Mouse (Mus musculus) heart, adult 2 months (tissue): ENCODE results near the gene Ccdc141.

Experiments
- CTCF ChIP-seq: fragments of 200-600 bp; IDR thresholded peaks from 2 replicates; pipeline ENCODE4 v1.8.1; 2022; ENCODE audit warnings: antibody characterized with exemption, mild to moderate bottlenecking, moderate library complexity
- EP300 ChIP-seq: fragments of 200-500 bp; IDR thresholded peaks from 2 replicates; pipeline ENCODE4 v1.6.1; 2011; ENCODE audit warnings: low read depth, low read length, control low read depth; ENCODE audit not compliant: insufficient read depth
- POLR2A ChIP-seq: fragments of 200-500 bp; IDR thresholded peaks from 2 replicates; pipeline ENCODE4 v1.6.1; 2011; ENCODE audit warnings: mild to moderate bottlenecking, low read depth, low read length, control low read depth; ENCODE audit not compliant: insufficient read depth

- no peak for TF ChIP-seq CTCF
- no peak for TF ChIP-seq POLR2A
- TF ChIP-seq EP300: no peak
Measured at GRCm38 (mm10) chr2:77212885-77213284, 42.4 kb upstream of the Ccdc141 start.
